Mouse (Mus musculus): ENCODE measurements around the gene Apon. TPM values are rescaled to one million over a fixed set of nuclear protein-coding genes. Genes with fewer than 3 reads are reported as not detected.
"Not testable (repeated sequence)": the region's sequence is repeated elsewhere in the genome, so short reads cannot be mapped to it uniquely, and the experiment has no call there.

Gene Apon
- total RNA-seq, 2 experiments from 2014 or later: 0.14 to 0.20 TPM

DNA sequence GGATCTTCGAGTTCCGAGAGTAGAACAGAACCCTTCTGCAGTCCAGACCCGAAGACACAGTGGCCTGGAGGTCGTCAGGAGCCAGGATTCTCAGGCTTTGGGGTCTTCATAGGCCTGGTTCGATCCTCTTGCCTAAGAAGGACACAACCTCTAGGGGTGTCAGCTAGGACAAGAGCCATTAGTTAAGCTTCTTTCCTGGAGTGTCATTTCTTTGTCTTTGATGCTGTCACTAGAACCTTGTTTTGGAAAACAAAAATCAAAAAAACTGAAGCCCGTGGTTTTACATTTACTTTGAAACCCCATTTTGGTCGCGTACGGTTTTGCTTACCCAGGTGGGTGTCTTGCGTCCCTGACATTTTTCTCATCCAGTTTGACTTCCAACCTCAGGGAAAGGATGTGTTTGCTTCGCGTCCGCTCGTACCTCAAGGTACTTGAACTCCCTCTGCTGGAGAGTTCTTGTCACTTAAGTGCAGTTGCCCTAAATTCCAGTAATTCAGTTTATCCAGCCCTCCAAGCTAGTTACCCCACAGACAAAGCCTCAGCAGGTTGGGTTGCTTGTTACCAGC lies 21.4 kb upstream of the Apon start:
- peak; percentile 28 for DNase-seq

DNA sequence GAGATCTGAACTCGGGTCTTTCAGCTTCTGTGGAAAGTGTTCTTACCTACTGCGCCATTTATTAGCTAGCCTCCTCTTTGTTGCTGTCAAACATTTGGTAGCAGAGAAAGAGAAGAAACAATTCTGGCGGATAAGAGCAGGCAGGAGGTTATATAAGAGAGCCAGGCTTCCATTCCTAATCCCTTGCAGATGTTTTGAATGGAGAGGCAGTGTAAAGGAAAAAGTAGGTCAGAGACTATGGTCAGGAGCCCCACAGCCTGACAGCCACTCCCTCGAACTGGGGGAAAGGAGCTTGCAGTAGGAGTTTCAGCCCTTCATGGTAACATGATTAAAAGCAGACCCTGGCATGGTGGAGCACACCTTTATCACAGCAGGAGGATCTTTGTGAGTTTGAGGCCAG lies 17.6 kb upstream of the Apon start:
- DNase-seq: no peak

DNA sequence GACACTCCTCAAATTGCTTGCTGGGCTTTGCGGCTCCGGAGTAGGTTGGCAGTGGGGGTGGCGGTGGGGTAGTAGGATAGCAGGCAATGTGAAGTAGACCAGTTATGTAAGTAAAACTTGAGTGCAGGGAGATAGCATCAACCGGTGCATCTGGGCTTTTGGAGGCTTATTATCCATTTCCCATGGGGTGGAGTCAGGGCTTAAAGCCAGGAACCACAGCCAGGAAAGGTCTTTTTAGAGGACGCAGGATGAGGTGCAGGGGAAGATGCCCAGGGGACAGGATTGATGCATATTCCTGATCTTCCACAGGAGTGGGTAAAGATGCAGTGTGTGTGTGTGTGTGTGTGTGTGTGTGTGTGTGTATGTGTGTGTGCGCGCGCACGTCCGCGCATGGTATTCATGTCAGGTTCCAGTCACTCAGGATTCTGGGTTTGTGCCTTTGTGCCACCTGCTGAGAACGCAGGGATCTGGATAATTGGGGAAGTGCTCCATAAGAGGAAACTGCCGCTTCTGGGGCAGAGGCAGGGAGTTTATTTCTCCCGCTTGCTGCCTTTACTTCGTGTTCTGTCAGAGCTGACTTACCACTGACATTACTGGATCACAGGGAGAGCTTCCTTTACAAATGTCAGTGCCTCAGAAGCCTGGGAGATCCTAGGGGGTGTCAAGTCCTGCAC lies 16.0 kb upstream of the Apon start:
- peak; percentile 43 for DNase-seq

DNA sequence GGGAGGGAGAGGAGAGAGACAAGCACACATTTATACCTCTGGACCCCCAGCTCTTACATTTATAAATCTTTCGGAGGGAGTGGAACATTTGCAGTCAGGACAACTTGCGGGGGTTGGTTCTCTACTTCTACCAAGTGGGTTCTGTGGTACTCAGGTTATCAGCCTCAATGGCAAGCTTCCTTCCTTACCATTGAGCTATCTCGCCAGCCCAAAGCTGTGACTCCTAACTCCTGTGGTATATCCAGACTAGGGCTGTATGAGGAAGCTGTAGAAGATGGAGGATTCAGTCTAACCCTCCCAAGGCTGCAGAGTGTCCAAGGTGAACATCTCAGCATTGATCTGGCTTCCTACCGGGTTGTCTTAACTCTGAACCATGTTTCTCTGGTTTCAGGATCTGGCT lies 14.8 kb upstream of the Apon start:
- DNase-seq: no peak

DNA sequence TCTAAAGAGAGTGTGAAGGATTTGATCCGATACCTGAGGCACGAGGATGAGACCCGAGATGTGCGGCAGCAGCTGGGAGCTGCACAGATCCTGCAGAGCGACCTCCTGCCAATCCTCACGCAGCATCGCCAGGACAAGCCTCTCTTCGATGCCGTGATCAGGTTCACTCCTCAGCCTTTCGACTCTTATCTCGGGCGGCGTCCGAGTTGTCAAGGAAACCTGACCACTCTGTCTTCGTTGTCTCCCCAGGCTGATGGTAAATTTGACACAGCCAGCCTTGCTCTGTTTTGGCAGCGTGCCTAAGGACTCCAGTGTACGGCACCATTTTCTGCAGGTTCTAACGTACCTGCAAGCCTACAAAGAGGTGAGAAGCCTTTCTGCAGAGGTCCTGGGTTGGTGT lies 13.8 kb upstream of the Apon start:
- no peak for DNase-seq

DNA sequence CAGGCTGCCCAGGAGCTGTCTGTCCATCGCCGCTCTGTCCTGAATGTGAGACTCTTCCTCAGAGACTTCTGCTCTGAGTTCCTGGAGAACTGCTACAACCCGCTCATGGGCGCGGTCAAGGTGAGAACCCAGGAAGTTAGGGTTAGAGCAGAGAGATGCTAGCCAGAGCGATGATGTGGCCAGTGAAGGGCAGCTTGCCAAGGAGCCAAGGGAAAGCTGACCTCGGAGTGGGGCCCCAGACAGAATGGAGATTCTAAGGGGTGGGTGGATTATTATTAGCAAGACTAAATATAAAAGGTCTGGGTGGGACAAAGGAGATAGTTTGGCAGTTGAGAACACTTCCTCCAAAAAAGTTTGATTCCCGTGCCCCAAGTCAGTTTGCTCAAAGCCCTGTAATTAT lies 10.6 kb upstream of the Apon start:
- no peak for DNase-seq

DNA sequence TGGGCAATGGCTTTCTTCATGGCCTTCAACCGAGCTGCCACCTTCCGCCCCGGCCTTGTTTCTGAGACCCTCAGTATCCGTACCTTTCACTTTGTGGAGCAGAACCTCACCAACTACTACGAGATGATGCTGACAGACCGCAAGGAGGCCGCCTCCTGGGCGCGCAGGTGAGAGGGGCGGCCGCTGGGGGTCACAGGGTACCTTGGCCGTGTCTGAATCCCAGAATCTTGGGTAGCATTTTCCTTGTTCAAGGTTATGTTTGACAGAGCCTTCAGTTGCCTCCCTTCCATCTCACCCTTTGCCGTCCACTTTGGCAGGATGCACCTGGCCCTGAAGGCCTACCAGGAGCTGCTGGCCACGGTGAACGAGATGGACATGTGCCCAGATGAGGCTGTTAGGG lies 9.8 kb upstream of the Apon start:
- no peak for DNase-seq

DNA sequence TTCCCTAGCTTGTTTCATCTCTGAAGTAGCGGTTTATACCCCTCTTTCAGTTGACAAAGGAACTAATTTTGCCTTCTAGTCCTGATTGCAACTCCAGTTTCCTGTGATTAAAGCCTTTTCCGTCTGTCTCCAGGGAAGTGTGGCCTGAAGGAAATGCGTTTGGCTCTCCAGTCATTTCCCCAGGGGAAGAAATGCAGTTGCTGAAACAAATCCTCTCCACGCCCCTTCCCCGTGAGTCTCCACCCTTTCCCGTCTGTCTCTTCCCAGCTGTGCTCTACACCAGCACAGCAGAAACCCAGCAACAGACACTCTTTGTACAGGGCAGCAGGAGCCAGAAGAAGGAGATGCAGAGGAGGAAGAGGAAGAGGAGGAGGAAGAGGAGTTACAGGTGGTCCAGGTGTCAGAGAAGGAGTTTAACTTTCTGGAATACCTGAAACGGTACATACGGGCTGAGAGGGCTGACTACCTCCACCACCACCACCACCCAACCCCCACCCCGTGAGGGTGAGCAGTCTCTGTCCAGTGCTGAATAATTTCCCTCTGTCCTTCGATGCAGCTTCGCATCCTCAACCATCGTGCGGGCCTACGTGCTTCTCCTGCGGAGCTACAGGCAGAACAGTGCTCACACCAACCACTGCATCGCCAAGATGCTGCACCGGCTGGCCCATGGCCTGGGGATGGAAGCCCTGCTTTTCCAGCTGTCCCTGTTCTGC lies 6.7 kb upstream of the Apon start:
- no peak for DNase-seq

DNA sequence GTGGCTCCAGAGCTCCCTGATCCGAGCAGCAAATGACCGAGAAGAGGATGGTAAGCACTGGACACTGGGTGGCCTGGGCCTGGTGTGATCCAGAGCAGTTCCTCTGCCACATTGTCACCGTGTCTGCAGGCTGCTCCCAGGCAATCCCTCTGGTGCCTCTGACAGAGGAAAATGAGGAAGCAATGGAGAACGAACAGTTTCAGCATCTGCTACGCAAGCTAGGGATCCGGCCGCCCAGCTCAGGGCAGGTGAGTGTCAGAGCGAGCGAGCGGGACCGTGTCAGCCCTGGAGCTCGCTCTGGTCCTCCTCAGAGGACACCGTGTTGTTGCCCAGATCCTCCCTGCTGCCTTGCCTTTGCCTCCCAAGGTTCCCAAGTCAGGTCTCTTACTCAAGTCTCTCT lies 3.3 kb upstream of the Apon start:
- DNase-seq: no peak

DNA sequence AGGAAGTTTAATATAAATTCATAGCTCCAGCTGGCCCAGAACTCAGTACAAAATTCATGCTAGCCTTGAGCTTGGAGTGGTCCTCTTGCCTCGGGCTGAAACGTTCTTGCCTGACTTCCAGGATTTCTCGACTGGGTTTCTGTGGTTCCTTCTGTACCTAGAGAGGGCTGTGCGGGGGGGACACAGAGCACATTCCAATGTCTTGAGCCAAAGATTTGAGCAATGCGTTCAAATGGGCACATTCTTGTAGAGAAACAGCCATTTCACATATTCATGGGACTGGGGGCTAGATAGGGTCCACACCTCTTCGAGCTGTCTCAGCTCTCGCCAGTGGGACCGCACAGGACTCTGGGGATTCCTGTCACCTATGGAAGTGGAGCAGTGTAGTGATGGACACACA lies 2.0 kb downstream of the Apon start:
- no peak for DNase-seq

DNA sequence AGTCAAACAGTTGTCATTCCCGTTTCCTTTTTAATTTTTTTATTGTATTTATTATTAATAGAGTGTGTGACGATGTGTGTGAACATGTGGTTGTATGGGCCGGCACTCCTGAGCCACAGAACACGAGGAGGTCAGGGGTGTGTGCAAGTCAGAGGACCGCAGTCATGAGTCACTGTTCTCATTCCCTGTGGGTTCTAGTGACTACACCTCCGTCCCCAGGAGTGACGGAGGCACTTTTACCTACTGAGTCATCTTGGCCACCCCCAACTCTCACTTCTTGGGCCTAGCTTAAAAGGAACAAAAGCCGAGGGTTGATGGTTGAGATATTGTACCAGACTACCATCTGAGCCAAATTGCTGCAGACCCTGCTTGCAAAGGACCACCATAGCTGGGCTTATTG lies 2.4 kb downstream of the Apon start:
- no peak for DNase-seq

DNA sequence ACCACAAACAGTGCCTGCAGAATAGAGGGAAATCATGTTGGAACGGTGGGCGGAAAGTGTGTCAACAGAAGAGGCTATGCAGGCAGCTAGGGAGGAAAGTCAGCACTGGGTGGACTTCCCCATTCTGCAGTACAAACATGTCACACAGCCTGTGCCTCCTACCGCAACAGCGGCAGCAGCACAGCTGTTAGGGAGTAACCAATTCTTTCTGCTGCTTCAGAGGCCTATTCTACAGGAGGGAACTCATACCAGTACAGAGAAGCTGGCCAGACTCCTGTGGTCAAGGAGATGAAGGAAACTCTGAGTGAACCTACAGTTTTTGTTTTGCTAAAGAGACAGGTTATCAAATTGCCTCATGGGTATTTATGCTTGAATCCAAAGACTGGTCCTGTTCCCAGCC lies 5.1 kb downstream of the Apon start:
- no peak for DNase-seq

DNA sequence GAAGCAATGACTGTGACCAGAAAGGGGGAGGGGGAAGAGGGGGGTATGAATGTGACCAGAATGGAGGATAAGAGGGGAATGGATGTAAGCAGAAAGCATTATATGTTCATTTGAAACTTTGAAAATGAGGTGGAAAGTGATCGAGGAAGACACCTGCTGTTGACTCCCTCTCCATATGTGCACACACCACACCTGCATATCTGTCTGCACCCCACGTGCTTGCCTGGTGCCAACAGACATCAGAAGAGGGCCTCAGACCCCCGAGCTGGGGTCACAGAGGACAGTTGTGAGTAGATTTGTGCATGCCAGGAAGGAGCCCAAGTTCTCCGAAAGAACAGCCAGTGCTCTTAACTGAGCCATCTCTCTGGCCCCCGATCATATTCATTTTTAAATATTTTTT lies 6.0 kb downstream of the Apon start:
- no peak for DNase-seq

DNA sequence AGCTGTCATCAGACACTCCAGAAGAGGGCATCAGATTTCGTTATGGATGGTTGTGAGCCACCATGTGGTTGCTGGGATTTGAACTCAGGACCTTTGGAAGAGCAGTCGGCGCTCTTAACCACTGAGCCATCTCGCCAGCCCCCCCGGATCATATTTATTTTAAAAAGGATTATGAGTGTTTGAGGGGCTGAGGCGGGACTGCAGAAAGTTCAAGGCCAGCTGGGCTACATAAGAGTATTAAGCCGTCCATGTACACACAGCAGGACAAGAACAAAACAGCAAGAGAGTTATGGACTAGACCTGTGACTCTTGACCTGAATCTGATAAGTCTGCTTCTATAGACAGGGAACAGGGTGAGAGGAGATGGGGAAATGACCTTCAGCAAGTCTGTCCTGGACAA lies 6.5 kb downstream of the Apon start:
- DNase-seq: not testable (repeated sequence)

DNA sequence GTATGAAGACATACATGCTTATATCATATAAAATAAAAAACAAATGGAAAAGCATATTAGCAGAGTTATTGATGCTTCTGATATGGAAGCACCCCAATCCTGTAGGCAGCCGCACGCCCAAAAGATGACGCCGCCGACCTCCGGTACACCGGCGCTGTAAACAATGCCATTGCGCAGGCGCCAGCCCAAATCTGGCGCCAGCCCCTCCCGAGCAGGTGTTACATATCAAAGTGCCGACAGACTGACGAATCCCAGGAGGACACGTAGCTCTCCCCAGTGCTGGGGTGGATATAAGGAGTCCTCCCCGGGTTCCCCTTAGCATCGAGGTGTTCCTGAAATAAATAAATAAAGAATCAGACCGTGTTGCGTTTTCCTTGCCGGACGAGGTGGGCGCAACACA lies 8.4 kb downstream of the Apon start:
- DNase-seq: no peak

DNA sequence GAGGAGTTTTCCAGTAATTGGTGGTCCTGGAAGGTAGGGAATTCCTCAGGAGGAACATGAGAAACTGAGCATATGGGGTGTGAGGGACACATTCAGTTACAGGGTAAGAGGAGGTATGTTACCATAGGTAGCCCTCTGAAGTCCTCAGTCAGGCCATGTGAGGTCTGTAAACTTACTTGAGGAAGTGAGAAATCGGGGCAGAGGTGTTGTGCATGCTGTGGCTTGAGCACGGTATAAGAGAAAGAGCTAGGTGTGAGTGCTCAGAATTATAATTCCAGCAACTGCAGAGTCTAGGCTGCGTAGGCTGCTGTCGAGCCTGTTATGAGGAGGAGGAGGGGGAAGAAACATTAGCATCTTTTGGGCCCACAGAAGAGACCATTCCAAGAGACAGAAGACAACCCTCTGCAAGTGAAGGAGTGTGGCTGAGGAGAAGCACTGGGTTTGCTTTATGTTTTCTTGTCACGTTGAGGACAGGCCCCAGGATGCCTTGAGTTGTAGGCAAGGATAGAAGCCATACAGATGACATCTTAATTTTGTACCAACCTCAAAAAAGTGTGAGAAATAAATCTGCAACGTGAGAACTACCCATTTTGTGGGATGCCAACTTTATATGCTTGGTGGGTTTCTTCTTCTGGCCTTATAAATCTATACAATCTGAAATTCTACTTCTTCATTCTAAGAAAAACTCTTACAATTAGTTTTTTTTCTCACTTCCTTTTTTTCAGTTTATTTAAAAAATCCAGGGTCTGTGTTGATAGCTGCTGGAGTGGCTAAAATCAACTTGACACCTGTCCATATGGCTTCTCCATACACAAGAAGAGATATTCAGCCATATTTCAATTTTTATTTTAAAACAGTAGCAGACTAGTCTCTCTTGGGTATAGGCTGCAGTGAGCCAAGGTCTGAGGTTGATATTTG lies 9.8 kb downstream of the Apon start:
- no peak for DNase-seq

DNA sequence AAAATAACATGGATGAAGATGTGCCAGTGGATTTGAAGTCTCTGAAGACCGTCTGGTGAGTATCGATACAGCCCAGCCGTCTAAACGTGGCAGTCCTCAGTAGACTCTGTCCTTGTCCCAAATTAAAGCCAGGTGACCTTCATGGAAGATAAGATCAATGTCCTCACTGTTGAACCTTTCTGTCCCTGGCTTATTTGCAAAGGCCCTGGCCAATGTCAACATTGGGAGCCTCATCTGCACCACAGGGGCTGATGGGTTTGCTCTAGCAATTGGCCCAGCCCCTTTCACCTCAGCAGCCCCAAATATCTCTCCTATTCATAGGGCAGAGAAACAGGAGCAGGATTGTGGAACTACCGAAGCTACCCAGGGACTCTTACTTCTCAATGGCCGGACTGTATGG lies 14.5 kb downstream of the Apon start, which contains the start of gene Apof:
TSS of gene Apof (plus strand) at position 301 of the 400 bp plus-strand sequence.
- no peak for DNase-seq

DNA sequence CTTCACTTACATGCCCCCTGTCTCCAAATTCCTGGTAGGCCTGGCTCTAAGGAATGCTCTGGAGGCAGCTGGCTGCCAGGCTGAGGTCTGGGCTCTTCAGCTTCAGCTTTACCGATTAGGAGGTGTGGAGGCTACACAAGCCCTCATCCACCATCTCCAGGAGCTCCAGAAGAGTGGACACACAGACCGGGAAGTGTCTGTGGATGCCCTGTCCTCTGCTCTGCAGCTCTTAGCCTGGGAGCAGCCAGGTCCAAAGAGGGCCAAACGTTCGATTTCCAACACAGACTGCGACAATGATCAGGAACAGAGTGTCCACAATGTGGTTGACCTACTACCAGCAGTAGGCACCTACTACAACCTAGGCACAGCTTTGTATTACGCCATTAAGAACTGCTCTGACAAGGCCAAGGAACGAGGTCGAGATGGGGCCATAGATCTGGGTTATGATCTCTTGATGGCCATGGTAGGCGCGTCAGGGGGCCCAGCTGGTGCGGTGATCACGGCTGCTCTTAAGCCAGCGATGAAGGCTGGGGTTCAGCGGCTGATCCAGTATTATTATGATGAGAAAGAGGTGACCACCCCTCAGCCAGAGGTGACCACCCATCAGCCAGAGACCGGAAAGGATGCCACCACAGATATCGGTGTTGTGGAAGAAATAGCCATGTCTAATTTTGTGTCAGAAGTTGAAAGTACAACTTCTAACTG lies 15.5 kb downstream of the Apon start:
- no peak for DNase-seq

DNA sequence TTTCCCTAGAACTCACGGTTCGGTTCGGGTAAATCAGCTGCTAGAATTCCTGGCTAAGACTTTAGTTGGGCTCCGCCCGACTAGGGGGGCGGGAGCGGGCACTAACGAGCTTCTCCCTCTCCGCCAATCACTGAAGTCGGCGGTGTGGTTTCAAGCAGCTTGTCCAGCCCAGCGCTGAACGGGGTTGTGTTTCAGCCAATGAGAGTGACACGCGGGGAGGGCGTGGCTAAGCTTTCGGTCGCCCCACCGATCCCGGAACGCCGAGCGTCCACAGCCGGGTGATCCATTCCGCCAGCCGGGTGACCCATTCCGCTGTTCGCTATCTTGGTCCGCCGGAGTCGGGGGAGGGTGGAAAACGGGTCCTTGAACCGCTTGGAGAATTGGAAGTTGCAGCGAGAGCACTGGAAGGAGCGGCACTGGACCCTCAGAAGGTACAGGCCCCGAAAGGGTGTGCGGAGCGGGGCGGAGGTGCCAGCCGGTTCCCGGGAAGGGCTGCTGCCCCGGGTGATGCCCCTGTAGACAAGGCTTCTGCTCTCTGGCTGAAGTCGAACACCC lies 16.5 kb downstream of the Apon start, which contains the start of gene Stat2:
TSS of gene Stat2 (plus strand) at position 273 of the 555 bp plus-strand sequence.
- DNase-seq: peak; percentile 94

DNA sequence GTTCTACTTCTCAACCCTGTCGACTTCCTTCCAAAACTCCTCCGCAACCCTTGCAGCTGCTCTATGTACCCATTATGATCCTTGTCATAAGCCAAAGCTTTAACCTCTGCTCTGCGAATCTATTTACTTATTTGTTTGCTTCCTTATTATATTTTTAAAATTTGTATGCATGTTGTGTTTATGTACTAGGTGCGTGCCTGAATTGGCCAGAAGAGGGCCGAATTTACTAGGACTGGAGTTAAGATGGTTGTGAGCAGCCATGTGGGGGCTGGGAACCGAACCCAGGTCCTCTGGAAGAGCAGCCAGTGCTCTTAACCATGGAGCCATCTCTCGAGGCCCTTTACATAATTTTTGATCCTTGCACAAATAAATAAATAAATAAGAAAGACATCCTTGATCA lies 17.0 kb downstream of the Apon start:
- DNase-seq: no peak

DNA sequence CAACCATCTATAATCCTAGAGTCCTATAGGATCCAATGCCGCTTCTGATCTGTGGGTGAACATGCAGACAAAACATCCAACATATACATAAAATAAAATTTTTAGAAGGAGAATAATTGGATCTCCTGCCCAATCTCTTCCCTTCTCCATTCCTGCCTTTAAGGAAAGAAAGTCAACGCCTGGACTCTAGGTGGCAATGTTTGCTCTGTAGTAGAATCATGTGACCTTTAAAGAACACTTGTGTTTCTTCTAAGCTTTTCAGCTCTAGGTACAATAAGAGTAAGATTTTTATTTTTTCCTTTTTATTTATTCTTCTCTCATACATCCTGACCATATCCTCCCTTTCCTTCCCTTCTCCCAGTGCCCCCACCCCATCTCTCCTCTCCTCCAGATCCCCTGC lies 18.0 kb downstream of the Apon start:
- no peak for DNase-seq

Data from gastrocnemius, postnatal 10 days (tissue).